8 mouse cellular contexts compared by ENCODE assay signal in the genomic region with DNA sequence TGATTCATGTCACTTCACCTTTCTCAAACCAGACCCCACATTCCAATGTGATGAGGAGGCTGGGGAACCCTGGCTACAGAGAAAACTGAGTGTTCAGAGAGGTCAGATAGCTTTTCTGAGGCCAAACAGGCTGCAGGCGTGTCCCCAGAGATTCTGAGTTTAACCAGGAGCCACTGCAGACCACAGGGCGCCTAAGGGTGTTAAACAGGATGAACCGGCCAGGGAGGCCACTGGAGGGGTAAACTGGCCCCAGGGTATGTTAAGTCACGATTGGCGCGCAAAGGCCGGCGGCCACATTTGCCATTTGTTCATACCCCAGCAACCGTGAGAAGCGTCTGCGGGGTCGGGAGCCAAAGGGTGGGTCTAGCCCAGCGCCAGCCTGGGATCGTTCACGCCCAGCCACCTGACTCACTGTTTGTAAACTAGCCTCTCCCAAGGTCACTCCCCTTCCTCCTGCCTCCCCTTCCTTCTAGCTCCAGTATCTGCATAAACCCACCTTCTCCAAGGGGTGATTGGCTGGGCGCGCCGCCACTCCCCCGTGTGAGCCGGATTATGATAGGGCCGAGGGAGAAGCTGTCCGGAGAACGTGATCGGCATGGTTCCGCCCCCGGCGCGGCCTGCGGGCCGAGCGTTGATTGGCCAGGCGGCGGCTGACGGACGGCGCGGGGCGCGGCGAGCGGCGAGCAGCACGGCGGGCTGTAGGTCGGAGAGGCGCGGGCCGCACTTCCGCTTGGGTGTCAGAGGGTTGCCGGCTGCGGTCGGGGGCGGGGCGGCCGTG. TPM values are rescaled to one million over a fixed set of nuclear protein-coding genes. Genes with fewer than 3 reads are reported as not detected.
DNase-seq lines count a peak whose midpoint lies in the region; ATAC-seq and TF ChIP-seq lines count a peak whose summit lies in the region.

A gene (plus strand): TSS at position 646 of the 778 bp plus-strand sequence.

- peak within 1 kb of the TSS; percentile 81 for H3K4me2 ChIP-seq in forebrain, embryonic 12.5 days
- H3K4me2 ChIP-seq in heart, postnatal 0 days (ENCODE audit: low read depth, low read length): peak within 1 kb of the TSS; percentile 98
- H3K4me2 ChIP-seq in liver, embryonic 16.5 days (ENCODE audit: low read depth, low read length): peak within 1 kb of the TSS; percentile 97
- peak within 1 kb of the TSS; percentile 93 for H3K4me2 ChIP-seq in neural tube, embryonic 13.5 days

- peak; percentile 97 for DNase-seq in c-Kit-positive CD71-positive TER-119-positive erythroid progenitor cells, embryonic 14.5 days (ENCODE audit: low spot score)
- DNase-seq in heart, postnatal 0 days (ENCODE audit: low spot score): peak; percentile 100
- DNase-seq in kidney, postnatal 4 days: peak; percentile 100

- H3K27me3 ChIP-seq in E14TG2a.4 (ENCODE audit: insufficient read depth, low read length): peaks cover 4% of the 10 kb centered on the region; the same call in 1 of the 2 replicates
- no peaks in the 10 kb centered on the region; the same call in 1 of the 2 replicates for H3K27me3 ChIP-seq in forebrain, embryonic 12.5 days
- no peaks in the 10 kb centered on the region for H3K27me3 ChIP-seq in heart, postnatal 0 days (ENCODE audit: control insufficient read depth, insufficient read depth, low read length)
- no peaks in the 10 kb centered on the region; the same call in 1 of the 2 replicates for H3K27me3 ChIP-seq in liver, embryonic 16.5 days (ENCODE audit: control insufficient read depth, insufficient read depth, low read depth, low read length)
- H3K27me3 ChIP-seq in neural tube, embryonic 13.5 days: no peaks in the 10 kb centered on the region
- no peaks in the 10 kb centered on the region for H3K27me3 ChIP-seq in testis, adult 2 months (ENCODE audit: control insufficient read depth, insufficient read depth, low read length)

- H3K4me1 ChIP-seq in E14TG2a.4 (replicated peaks; ENCODE audit: low read depth, low read length): peaks cover 56% of the 10 kb centered on the region
- H3K4me1 ChIP-seq in forebrain, embryonic 12.5 days: peaks cover 60% of the 10 kb centered on the region
- peaks cover 40% of the 10 kb centered on the region for H3K4me1 ChIP-seq in heart, postnatal 0 days (ENCODE audit: control insufficient read depth, insufficient read depth)
- H3K4me1 ChIP-seq in liver, embryonic 16.5 days (ENCODE audit: control insufficient read depth, low read depth, low read length): peaks cover 25% of the 10 kb centered on the region
- peaks cover 56% of the 10 kb centered on the region for H3K4me1 ChIP-seq in neural tube, embryonic 13.5 days (replicated peaks)
- peaks cover 17% of the 10 kb centered on the region for H3K4me1 ChIP-seq in testis, adult 2 months (ENCODE audit: control insufficient read depth, insufficient read depth, low read length)

- no peaks in the 10 kb centered on the region for H3K9me3 ChIP-seq in E14TG2a.4 (ENCODE audit: low read length)
- H3K9me3 ChIP-seq in forebrain, embryonic 12.5 days: no peaks in the 10 kb centered on the region
- H3K9me3 ChIP-seq in heart, postnatal 0 days (replicated peaks; ENCODE audit: control insufficient read depth, low read length): no peaks in the 10 kb centered on the region
- no peaks in the 10 kb centered on the region for H3K9me3 ChIP-seq in liver, embryonic 16.5 days (replicated peaks; ENCODE audit: control insufficient read depth, low read length)
- no peaks in the 10 kb centered on the region for H3K9me3 ChIP-seq in neural tube, embryonic 13.5 days

- WGBS in forebrain, embryonic 12.5 days: under 1% methylated on average over 51 of the region's 55 CpGs
- under 1% methylated on average over 50 of the region's 55 CpGs for WGBS in heart, postnatal 0 days
- WGBS in liver, embryonic 16.5 days (ENCODE audit: insufficient replicate concordance): 0% methylated on average over 55 of the region's 55 CpGs
- under 1% methylated on average over 54 of the region's 55 CpGs for WGBS in neural tube, embryonic 13.5 days

- TF ChIP-seq EP300 in heart, postnatal 0 days (IDR thresholded peaks at IDR 0.05; ENCODE audit: low read depth): no peak

- no peaks in the 10 kb centered on the region for H3K36me3 ChIP-seq in E14TG2a.4 (ENCODE audit: insufficient read depth, low read length)
- H3K36me3 ChIP-seq in forebrain, embryonic 12.5 days (replicated peaks): peaks cover 7% of the 10 kb centered on the region; the same call in 1 of the 2 replicates
- H3K36me3 ChIP-seq in heart, postnatal 0 days (replicated peaks; ENCODE audit: control insufficient read depth, insufficient read depth, low read length): peaks cover 3% of the 10 kb centered on the region; the same call in 1 of the 2 replicates
- no peaks in the 10 kb centered on the region for H3K36me3 ChIP-seq in liver, embryonic 16.5 days (ENCODE audit: control insufficient read depth, insufficient read depth)
- H3K36me3 ChIP-seq in neural tube, embryonic 13.5 days: peaks cover 10% of the 10 kb centered on the region
- H3K36me3 ChIP-seq in testis, adult 2 months (ENCODE audit: control insufficient read depth, insufficient read depth, low read length): no peaks in the 10 kb centered on the region

- peak; percentile 35 for TF ChIP-seq POLR2A in testis, adult 2 months (IDR thresholded peaks at IDR 0.05; ENCODE audit: control insufficient read depth, low read depth, low read length)

- H3K27ac ChIP-seq in forebrain, embryonic 12.5 days: peak within 1 kb of the TSS; percentile 92
- H3K27ac ChIP-seq in heart, postnatal 0 days (ENCODE audit: low read depth): peak within 1 kb of the TSS; percentile 81
- peak within 1 kb of the TSS; percentile 83 for H3K27ac ChIP-seq in liver, embryonic 16.5 days (ENCODE audit: low read length)
- H3K27ac ChIP-seq in neural tube, embryonic 13.5 days (replicated peaks): peak within 1 kb of the TSS; percentile 88
- peak within 1 kb of the TSS; percentile 76 for H3K27ac ChIP-seq in testis, adult 2 months (ENCODE audit: control insufficient read depth, insufficient read depth, low read depth, low read length)

- peak within 1 kb of the TSS; percentile 95 for H3K4me3 ChIP-seq in E14TG2a.4 (replicated peaks; ENCODE audit: low read length)
- H3K4me3 ChIP-seq in forebrain, embryonic 12.5 days (replicated peaks): peak within 1 kb of the TSS; percentile 90
- peak within 1 kb of the TSS; percentile 94 for H3K4me3 ChIP-seq in heart, postnatal 0 days (ENCODE audit: low read depth, low read length)
- H3K4me3 ChIP-seq in liver, embryonic 16.5 days (ENCODE audit: low read depth, low read length): peak within 1 kb of the TSS; percentile 87
- H3K4me3 ChIP-seq in neural tube, embryonic 13.5 days: peak within 1 kb of the TSS; percentile 90
- peak within 1 kb of the TSS; percentile 89 for H3K4me3 ChIP-seq in testis, adult 2 months (ENCODE audit: control insufficient read depth, low read depth, low read length)

- ATAC-seq in forebrain, embryonic 12.5 days (ENCODE audit: low FRiP score): peak; percentile 97
- ATAC-seq in heart, postnatal 0 days (ENCODE audit: insufficient read depth, low read depth): peak; percentile 98
- ATAC-seq in liver, embryonic 16.5 days (ENCODE audit: low read depth): peak; percentile 98
- peak; percentile 97 for ATAC-seq in neural tube, embryonic 13.5 days (ENCODE audit: low read depth)

- peak within 1 kb of the TSS; percentile 86 for H3K9ac ChIP-seq in forebrain, embryonic 12.5 days
- peak within 1 kb of the TSS; percentile 87 for H3K9ac ChIP-seq in heart, postnatal 0 days (replicated peaks; ENCODE audit: low read depth, low read length)
- peak within 1 kb of the TSS; percentile 83 for H3K9ac ChIP-seq in liver, embryonic 16.5 days (ENCODE audit: low read depth, low read length)
- H3K9ac ChIP-seq in neural tube, embryonic 13.5 days: peak within 1 kb of the TSS; percentile 89

- no peak for TF ChIP-seq CTCF in E14TG2a.4 (conservative IDR thresholded peaks at IDR 0.05; ENCODE audit: low read length)
- no peak for TF ChIP-seq CTCF in heart, postnatal 0 days (IDR thresholded peaks at IDR 0.05; ENCODE audit: low read depth)
- TF ChIP-seq CTCF in testis, adult 2 months (IDR thresholded peaks at IDR 0.05; ENCODE audit: control insufficient read depth, insufficient read depth, insufficient replicate concordance, low read depth, low read length): no peak

RNA-seq across cellular contexts. Expression of the gene that starts here (rescaled TPM):
- 46.2 and 46.9 TPM in 2 replicates for polyA plus RNA-seq in forebrain, embryonic 12.5 days (2016; fragmentation: Nextera tagmentation; extraction: Ambion mirVana)
- 22.0 and 30.2 TPM in 2 replicates for total RNA-seq in heart, postnatal 0 days (2014; rRNA removed; ENCODE audit: low replicate concordance)
- 32.4 and 34.4 TPM in 2 replicates for polyA plus RNA-seq in heart, postnatal 0 days (2015; fragmentation: Nextera tagmentation; extraction: Ambion mirVana)
- 8.7 and 10.2 TPM in 2 replicates for polyA plus RNA-seq in liver, embryonic 16.5 days (2015; fragmentation: Nextera tagmentation; extraction: Ambion mirVana)
- polyA plus RNA-seq in neural tube, embryonic 13.5 days (2015; fragmentation: Nextera tagmentation; extraction: Ambion mirVana): 61.2 and 64.5 TPM in 2 replicates
- 16.0 and 18.5 TPM in 2 replicates for polyA plus RNA-seq in testis, adult 2 months (2012; rRNA removed)

Comparison
In these comparisons a context has a peak if more than half of its experiments do, and no peak if none do; other contexts are left out.
1. Peak in every context shown above with its lines: DNase-seq, ATAC-seq, H3K4me3 ChIP-seq and H3K27ac ChIP-seq.